Mouse (Mus musculus) limb, embryonic 14.5 days (tissue): ENCODE measurements at regions not wholly inside any gene's neighbourhood (a gene's known extent, or its start where the extent isn't known, plus 50 kb on each side); places are given as distances from the start of the nearest gene placed in this dataset.
A peak's percentile ranks its signal among the peaks of the same experiment; 100 is the strongest.

Experiments used
- ATAC-seq: fragments of 200-750 bp; cut with Nextera tagmentation; 2 replicates; pipeline ENCODE4 v1.8.0; 2017; ENCODE audit warnings: low read depth, moderate number of reproducible peaks, moderate TSS enrichment; ENCODE audit not compliant: low FRiP score
- DNase-seq: peaks from one replicate; pipeline ENCODE4 v3.0.0-alpha.2; 2015; ENCODE audit warnings: low spot score
- H3K27ac ChIP-seq: fragments of 300-500 bp; sonication (generic); replicated peaks from 2 replicates; pipeline ENCODE4 v1.5.1; 2014; ENCODE audit warnings: low read depth, mild to moderate bottlenecking, low read length, moderate library complexity, mixed read lengths
- H3K27me3 ChIP-seq: fragments of 300-500 bp; sonication (generic); 2 replicates; pipeline ENCODE4 v1.6.1; 2014; ENCODE audit warnings: low read length, mixed read lengths; ENCODE audit not compliant: control insufficient read depth, insufficient read depth
- H3K36me3 ChIP-seq: fragments of 300-500 bp; sonication (generic); 2 replicates; pipeline ENCODE4 v1.6.1; 2014; ENCODE audit warnings: mild to moderate bottlenecking, low read length, moderate library complexity, mixed read lengths; ENCODE audit not compliant: control insufficient read depth, insufficient read depth
- H3K4me1 ChIP-seq: fragments of 300-500 bp; sonication (generic); 2 replicates; pipeline ENCODE4 v1.6.1; 2014; ENCODE audit warnings: antibody characterized with exemption, low read length, mixed read lengths; ENCODE audit not compliant: control insufficient read depth, insufficient read depth
- H3K4me2 ChIP-seq: fragments of 300-500 bp; sonication (generic); replicated peaks from 2 replicates; pipeline ENCODE4 v1.6.1; 2014; ENCODE audit warnings: low read depth, mild to moderate bottlenecking, low read length, moderate library complexity; ENCODE audit not compliant: severe bottlenecking
- H3K4me3 ChIP-seq: fragments of 300-500 bp; sonication (generic); replicated peaks from 2 replicates; pipeline ENCODE4 v1.5.1; 2014; ENCODE audit warnings: low read length
- H3K9ac ChIP-seq: fragments of 300-500 bp; sonication (generic); 2 replicates; pipeline ENCODE4 v1.6.1; 2014; ENCODE audit warnings: mild to moderate bottlenecking, low read depth, low read length, moderate library complexity; ENCODE audit not compliant: severe bottlenecking
- H3K9me3 ChIP-seq: fragments of 300-500 bp; sonication (generic); 2 replicates; pipeline ENCODE4 v1.6.1; 2016; ENCODE audit warnings: low read length; ENCODE audit not compliant: control insufficient read depth
- POLR2A ChIP-seq: fragments of 200-500 bp; IDR thresholded peaks from 2 replicates; pipeline ENCODE4 v1.8.0; 2012; ENCODE audit warnings: inconsistent platforms, mild to moderate bottlenecking, moderate library complexity, borderline replicate concordance; ENCODE audit not compliant: insufficient read depth, insufficient read length; ENCODE audit errors: extremely low read depth
- WGBS: fragments of 180-500 bp; shearing (Covaris S2); extraction: QIAGEN DNeasy Blood & Tissue Kit; methylation state at CpG from one replicate; pipeline ENCODE4 v1.1.7; 2014; 5-methylcytosine and 5-hydroxymethylcytosine counted together

- H3K27me3 ChIP-seq = no peaks in the 10 kb centered on the region
- 0 out of 2 replicates have a peak, but pooled peaks cover 7% of the 10 kb centered on the region for H3K4me1 ChIP-seq
- DNase-seq (no peak), ATAC-seq (no peak)
- no peaks in the 10 kb centered on the region for H3K36me3 ChIP-seq
- H3K27ac ChIP-seq = no peak overlapping the region
- H3K9ac ChIP-seq = no peak overlapping the region
- 74% methylated on average over 8 of the region's 8 CpGs for WGBS
- no peak overlapping the region for H3K4me2 ChIP-seq
- H3K9me3 ChIP-seq = no peaks in the 10 kb centered on the region
- H3K4me3 ChIP-seq = no peak overlapping the region
- no peak for TF ChIP-seq POLR2A
These were observed 77.7 kb upstream of the Tmem189 start for GRCm38 (mm10) chr2:167767371-167767770.

DNA sequence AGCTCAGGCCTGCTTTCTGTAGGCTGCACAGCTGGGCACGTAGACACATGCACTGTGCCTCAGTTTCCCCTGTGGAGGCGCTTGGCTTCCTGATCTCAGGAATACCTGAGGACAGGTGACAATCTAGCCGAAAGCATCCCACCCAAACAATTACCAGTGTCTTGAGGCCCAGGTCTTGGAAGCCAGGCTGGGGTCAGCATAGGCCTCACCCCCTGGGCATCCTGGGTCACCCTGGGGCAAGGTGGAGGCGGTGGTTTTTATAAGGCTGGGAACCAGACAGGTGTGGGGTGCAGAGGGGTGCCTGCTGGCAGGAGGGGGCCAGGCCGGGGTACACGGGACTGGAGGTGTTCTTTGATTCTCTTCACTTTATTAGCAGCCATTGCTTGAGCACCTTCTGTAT lies 76.2 kb upstream of the Tmem189 start:
- H3K36me3 ChIP-seq = no peaks in the 10 kb centered on the region
- TF ChIP-seq POLR2A = no peak
- ATAC-seq = no peak
- no peaks in the 10 kb centered on the region for H3K27me3 ChIP-seq
- H3K9me3 ChIP-seq = no peaks in the 10 kb centered on the region
- H3K9ac ChIP-seq = no peak overlapping the region
- H3K27ac ChIP-seq = no peak overlapping the region
- H3K4me3 ChIP-seq = no peak overlapping the region
- 84% methylated on average over 6 of the region's 6 CpGs for WGBS
- no peak for DNase-seq
- no peak overlapping the region for H3K4me2 ChIP-seq
- H3K4me1 ChIP-seq = 0 out of 2 replicates have a peak, but pooled peaks cover 7% of the 10 kb centered on the region

GRCm38 (mm10) chr2:167765072-167765800 lies 75.6 kb upstream of the Tmem189 start:
- Histone ChIP-seq H3K4me3 (no peak overlapping the region), H3K4me2 (no peak overlapping the region), H3K4me1 (0 out of 2 replicates have a peak, but pooled peaks cover 7% of the 10 kb centered on the region), H3K36me3 (no peaks in the 10 kb centered on the region), H3K9ac (peak overlapping the region; percentile 16; the same call in 1 of the 2 replicates), H3K27me3 (no peaks in the 10 kb centered on the region), H3K27ac (no peak overlapping the region; the same call in 1 of the 2 replicates), H3K9me3 (no peaks in the 10 kb centered on the region)
- whole genome bisulfite sequencing = 40% methylated on average over 22 of the region's 22 CpGs
- TF ChIP-seq POLR2A = no peak
- ATAC-seq (peak; percentile 27; the same call in 1 of the 2 replicates), DNase-seq (peak; percentile 50)

DNA sequence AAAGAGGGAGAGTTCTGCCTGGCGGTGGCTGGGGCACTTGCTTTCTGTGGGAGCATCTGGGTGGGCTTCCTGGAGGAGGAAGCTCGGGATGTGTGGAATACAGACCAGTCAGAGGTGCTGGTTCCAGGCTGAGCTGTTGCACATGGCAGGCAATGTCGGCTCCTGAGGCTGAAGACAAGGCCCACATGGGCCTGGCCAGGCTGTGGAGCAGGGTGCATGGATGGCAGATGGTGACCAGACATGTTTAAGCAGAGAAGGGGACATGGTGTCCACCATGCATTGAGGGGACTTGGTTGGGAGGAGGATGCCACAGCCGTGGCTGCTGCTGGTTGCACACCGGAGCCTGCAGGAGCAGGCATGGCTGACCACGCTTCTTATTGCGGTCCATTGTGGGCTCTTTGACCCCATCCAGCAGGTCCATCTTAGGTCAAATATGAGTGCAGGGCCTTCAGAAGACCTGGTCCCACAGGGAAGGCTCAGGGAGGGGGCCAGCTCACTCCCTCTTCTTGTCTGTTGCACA lies 74.3 kb upstream of the Tmem189 start:
- WGBS = 92% methylated on average over 7 of the region's 7 CpGs
- Histone ChIP-seq H3K27me3 (no peaks in the 10 kb centered on the region), H3K4me2 (no peak overlapping the region), H3K9ac (no peak overlapping the region), H3K4me3 (no peak overlapping the region), H3K4me1 (0 out of 2 replicates have a peak, but pooled peaks cover 7% of the 10 kb centered on the region), H3K27ac (no peak overlapping the region), H3K9me3 (no peaks in the 10 kb centered on the region), H3K36me3 (no peaks in the 10 kb centered on the region)
- ATAC-seq (no peak), DNase-seq (no peak)
- TF ChIP-seq POLR2A = no peak

- Histone ChIP-seq H3K9me3 (no peaks in the 10 kb centered on the region), H3K4me3 (no peak overlapping the region), H3K27ac (no peak overlapping the region), H3K9ac (no peak overlapping the region), H3K4me2 (no peak overlapping the region), H3K27me3 (no peaks in the 10 kb centered on the region), H3K4me1 (0 out of 2 replicates have a peak, but pooled peaks cover 7% of the 10 kb centered on the region), H3K36me3 (no peaks in the 10 kb centered on the region)
- ATAC-seq (no peak), DNase-seq (no peak)
- 66% methylated on average over 17 of the region's 17 CpGs for WGBS
- no peak for TF ChIP-seq POLR2A
These were observed 71.8 kb upstream of the Tmem189 start for GRCm38 (mm10) chr2:167761404-167761936.
